Mouse (Mus musculus) limb, embryonic 10.5 days (tissue): ENCODE measurements at regions not wholly inside any gene's neighbourhood (a gene's known extent, or its start where the extent isn't known, plus 50 kb on each side); places are given as distances from the start of the nearest gene placed in this dataset.

Experiments
- DNase-seq: peaks from one replicate; pipeline ENCODE4 v3.0.0-alpha.2; 2017; ENCODE audit warnings: low spot score
- H3K27ac ChIP-seq: fragments of 300-500 bp; sonication (generic); 2 replicates; pipeline ENCODE4 v1.5.1; 2016; ENCODE audit warnings: mild to moderate bottlenecking
- H3K27me3 ChIP-seq: fragments of 300-500 bp; sonication (generic); 2 replicates; pipeline ENCODE4 v1.6.1; 2016; ENCODE audit warnings: low read depth, mild to moderate bottlenecking; ENCODE audit not compliant: poor library complexity, severe bottlenecking
- H3K36me3 ChIP-seq: fragments of 300-500 bp; sonication (generic); 2 replicates; pipeline ENCODE4 v1.6.1; 2016; ENCODE audit warnings: mild to moderate bottlenecking, moderate library complexity
- H3K4me1 ChIP-seq: fragments of 300-500 bp; sonication (generic); 2 replicates; pipeline ENCODE4 v1.6.1; 2016
- H3K4me3 ChIP-seq: fragments of 300-500 bp; sonication (generic); 2 replicates; pipeline ENCODE4 v1.5.1; 2016; ENCODE audit warnings: mild to moderate bottlenecking, moderate library complexity
- H3K9me3 ChIP-seq: fragments of 300-500 bp; sonication (generic); replicated peaks from 2 replicates; pipeline ENCODE4 v1.6.1; 2016; ENCODE audit warnings: mild to moderate bottlenecking
- WGBS: fragments of 180-500 bp; shearing (Covaris S2); methylation state at CpG from one replicate; pipeline ENCODE4 v1.1.7; 2016; 5-methylcytosine and 5-hydroxymethylcytosine counted together

DNA sequence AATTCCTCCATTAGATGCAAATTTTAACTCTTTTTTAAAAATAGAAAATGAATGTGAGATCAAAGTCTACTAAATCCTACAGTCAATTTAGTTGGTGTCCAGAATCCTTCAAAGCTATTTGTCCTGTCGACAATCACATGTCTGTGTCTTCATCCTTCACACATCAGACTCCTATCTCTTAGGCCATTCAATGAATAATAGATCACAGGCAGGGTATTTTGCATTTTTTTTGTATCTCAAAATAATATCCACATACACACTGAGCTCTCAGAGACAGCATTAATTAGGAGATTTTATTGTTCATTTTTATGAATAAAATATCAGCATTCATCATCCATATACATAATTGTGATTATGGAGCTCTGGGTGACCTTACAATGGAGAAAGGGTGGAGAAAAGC lies 427.2 kb downstream of the Hao1 start:
- Histone ChIP-seq H3K36me3 (no peaks in the 10 kb centered on the region), H3K4me1 (no peaks in the 10 kb centered on the region), H3K4me3 (no peak overlapping the region), H3K27me3 (no peaks in the 10 kb centered on the region), H3K9me3 (no peaks in the 10 kb centered on the region), H3K27ac (no peak overlapping the region)
- WGBS, result 86% methylated on average over 1 of the region's 1 CpGs
- no peak for DNase-seq

DNA sequence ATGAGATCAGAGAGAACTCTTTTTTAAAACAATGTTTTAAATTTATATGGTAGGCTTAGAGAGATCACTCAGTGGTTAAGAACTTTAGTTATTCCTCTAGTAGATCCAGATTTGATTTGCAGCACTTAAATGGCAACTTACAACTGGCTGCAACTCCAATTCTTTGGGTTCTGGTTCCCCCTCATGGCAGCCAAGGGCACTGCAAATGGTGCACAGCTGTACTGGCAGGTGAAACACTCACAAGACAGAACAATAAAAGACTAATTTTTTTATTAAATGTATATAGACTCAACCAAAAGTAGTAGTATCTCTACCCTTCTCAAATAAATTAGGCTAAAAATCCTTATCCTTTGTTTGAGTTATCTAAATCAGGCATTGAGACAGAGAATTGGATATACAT lies 446.9 kb downstream of the Hao1 start:
- no peak for DNase-seq
- no peak overlapping the region for H3K27ac ChIP-seq
- H3K36me3 ChIP-seq, result no peaks in the 10 kb centered on the region
- H3K27me3 ChIP-seq, result no peaks in the 10 kb centered on the region
- H3K9me3 ChIP-seq, result no peaks in the 10 kb centered on the region
- no peaks in the 10 kb centered on the region for H3K4me1 ChIP-seq
- H3K4me3 ChIP-seq, result no peak overlapping the region

DNA sequence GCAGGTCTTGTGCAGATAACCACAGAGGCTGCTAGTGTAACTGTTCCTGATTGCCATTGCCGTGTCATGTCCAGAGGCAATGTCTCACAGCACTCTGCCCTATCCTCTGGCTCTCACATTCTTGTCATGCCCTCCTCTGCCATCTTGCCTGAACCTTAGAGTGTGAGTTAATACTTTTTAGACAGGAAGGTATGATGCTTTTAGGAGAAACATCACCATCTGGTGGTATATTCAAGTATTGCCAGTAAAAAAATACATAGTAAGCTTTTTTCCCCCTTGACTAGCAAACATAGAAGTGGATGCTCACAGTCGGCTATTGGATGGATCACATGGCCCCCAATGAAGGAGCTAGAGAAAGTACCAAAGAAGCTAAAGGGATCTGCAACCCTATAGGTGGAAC lies 465.8 kb downstream of the Hao1 start:
- Histone ChIP-seq H3K4me3 (no peak overlapping the region), H3K36me3 (no peaks in the 10 kb centered on the region), H3K27ac (no peak overlapping the region), H3K9me3 (no peaks in the 10 kb centered on the region), H3K4me1 (no peaks in the 10 kb centered on the region), H3K27me3 (no peaks in the 10 kb centered on the region)
- no peak for DNase-seq
- 93% methylated on average over 2 of the region's 2 CpGs for WGBS

DNA sequence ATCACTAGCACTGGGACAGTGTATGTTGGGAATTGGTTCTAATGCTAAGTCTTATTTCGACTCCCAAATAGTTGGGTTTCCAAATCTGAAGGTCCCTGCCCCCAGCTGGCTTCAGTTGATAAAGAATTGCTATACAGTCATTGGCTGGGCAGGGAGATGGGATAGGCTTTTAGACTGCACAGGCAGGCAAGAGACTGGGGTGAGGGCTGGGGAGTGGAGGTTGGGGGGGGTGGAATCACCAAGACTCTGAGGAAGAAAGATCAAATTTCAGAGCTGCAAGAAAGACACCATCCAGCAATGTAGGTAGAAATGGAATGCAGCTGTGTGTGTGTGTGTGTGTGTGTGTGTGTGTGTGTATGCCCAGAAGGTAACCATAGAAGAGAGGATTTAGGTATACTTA lies 474.0 kb downstream of the Hao1 start:
- WGBS, result 84% methylated on average over 1 of the region's 1 CpGs
- Histone ChIP-seq H3K4me3 (no peak overlapping the region), H3K4me1 (peaks cover 32% of the 10 kb centered on the region), H3K27ac (no peak overlapping the region), H3K9me3 (no peaks in the 10 kb centered on the region), H3K27me3 (no peaks in the 10 kb centered on the region), H3K36me3 (no peaks in the 10 kb centered on the region)
- DNase-seq, result no peak

DNA sequence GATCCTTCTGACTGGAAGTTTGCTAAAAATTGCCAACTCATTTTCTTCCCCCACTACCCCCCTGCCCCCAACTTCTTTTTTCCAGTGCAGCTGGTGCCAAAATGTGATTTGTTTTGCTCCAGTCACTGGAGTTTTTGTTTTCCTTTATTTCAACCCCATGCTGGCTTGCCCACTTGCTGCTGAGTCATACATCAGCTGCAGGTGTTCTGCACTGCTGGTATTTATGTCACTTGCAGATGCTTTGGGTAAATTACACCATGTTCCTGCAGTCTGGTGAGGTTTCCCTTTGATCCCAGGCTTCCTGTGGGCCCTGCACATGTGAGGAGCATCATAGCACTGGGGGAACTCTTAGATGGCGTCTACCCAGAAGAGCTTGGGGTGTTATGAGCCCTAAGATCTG lies 476.2 kb downstream of the Hao1 start:
- H3K9me3 ChIP-seq, result no peaks in the 10 kb centered on the region
- H3K4me3 ChIP-seq, result no peak overlapping the region
- DNase-seq, result peak; percentile 41
- H3K36me3 ChIP-seq, result no peaks in the 10 kb centered on the region
- H3K4me1 ChIP-seq, result peaks cover 32% of the 10 kb centered on the region
- H3K27ac ChIP-seq, result no peak overlapping the region
- 39% methylated on average over 1 of the region's 1 CpGs for WGBS
- no peaks in the 10 kb centered on the region for H3K27me3 ChIP-seq

DNA sequence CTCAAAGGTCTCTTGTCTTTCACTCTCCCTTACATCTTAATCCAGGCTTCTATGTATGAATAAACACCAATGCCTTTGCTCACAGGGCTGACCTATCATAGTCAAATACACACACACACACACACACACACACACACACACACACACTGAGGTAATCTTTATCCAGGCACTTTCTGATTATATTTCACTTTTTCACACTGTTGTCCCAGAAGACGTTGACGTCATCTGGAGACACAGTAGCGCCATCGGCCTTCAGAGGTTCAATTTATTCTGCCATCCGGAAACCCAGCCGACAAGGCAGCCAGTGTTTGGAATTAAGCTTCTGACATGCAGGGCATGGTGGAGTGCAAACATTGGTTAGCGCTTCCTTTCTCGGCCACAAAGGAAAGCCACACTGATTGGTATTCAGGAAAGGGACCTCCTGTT lies 486.2 kb downstream of the Hao1 start:
- H3K9me3 ChIP-seq, result no peaks in the 10 kb centered on the region
- no peaks in the 10 kb centered on the region for H3K27me3 ChIP-seq
- H3K36me3 ChIP-seq, result no peaks in the 10 kb centered on the region
- H3K4me1 ChIP-seq, result no peaks in the 10 kb centered on the region
- 86% methylated on average over 8 of the region's 8 CpGs for WGBS
- H3K4me3 ChIP-seq, result no peak overlapping the region
- DNase-seq, result no peak
- H3K27ac ChIP-seq, result no peak overlapping the region

DNA sequence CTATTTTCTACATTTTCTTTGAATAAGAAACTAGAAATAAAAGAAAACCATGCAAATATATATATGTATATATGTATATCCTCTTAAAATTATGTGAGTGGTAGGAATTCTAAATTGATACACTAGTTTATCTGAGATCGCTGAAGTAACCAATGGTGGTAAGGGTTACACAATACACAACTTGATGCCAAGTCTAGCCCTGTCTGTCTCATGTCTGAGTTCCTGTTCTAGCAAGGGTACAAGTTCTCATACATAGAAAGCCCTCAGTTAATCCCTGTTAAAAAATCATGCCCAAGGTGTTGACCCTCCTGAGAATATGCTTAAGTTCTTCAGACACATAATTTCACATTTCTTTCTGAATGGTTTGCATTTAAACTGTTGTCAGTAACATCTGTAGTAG lies 486.8 kb downstream of the Hao1 start:
- H3K9me3 ChIP-seq, result no peaks in the 10 kb centered on the region
- H3K4me1 ChIP-seq, result no peaks in the 10 kb centered on the region
- no peak overlapping the region for H3K27ac ChIP-seq
- no peaks in the 10 kb centered on the region for H3K36me3 ChIP-seq
- H3K27me3 ChIP-seq, result no peaks in the 10 kb centered on the region
- no peak overlapping the region for H3K4me3 ChIP-seq
- WGBS, result 95% methylated on average over 1 of the region's 1 CpGs
- no peak for DNase-seq

DNA sequence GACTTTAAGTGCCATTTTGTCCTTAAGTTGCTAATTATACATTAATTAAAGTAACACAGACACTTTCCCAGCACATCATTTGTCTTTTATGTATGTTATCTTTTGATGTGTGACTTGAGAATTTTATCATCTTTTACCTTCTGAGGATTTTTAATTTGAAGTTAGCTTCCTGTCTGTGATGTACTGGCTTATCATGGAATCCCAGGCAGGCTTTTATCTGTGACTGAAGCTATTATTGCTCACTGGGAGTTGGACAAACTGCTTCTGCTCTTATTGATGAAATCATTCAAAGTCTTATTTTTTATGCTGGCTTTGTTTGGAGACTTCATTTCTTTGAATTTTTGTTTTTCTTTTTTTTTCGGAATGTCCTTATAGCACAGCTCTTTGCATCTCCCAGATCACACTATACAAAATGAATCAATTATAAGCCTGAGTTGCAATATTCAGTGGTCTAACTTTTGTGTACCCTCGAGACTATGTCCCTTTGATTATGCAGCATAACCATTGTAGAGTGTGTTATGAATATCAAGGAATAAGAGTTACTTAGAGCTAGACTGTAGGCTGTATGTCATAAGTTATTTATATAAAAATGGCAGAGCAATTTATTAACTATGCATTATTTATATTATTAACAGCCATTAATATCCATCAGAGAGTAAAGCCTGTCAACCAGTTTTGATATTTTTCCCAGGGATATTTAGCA lies 494.1 kb downstream of the Hao1 start:
- Histone ChIP-seq H3K9me3 (no peaks in the 10 kb centered on the region), H3K36me3 (no peaks in the 10 kb centered on the region), H3K27ac (no peak overlapping the region), H3K4me1 (no peaks in the 10 kb centered on the region), H3K27me3 (no peaks in the 10 kb centered on the region), H3K4me3 (no peak overlapping the region)
- 91% methylated on average over 2 of the region's 2 CpGs for WGBS
- no peak for DNase-seq

DNA sequence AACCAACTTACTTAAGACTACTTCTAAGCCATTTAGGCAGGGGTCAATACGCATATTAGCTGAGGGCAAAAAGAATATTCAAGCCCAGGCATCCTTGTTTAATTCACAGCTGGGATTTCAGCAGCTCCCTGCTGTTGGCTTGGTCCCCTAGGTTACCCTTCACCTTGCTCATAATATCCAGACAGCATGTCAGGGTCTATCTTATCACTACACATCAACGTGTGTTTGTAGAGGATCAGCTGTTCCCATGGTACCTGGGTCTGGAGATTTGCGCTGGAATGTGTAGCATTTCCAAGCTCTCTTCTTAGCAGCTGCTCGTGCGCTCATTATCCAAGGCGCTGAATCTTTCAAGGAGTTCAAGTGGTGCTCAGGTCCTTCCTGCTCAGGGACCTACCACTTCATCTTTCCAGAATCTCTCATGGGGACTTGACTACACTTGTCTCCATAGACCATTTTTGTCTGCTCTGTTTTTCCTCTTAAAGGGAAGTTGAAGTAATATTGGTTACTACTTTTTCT lies 484.5 kb downstream of the Bmp2 start:
- no peaks in the 10 kb centered on the region for H3K4me1 ChIP-seq
- 82% methylated on average over 6 of the region's 6 CpGs for WGBS
- no peak for DNase-seq
- no peak overlapping the region for H3K27ac ChIP-seq
- no peaks in the 10 kb centered on the region for H3K27me3 ChIP-seq
- H3K4me3 ChIP-seq, result no peak overlapping the region
- H3K9me3 ChIP-seq, result no peaks in the 10 kb centered on the region
- no peaks in the 10 kb centered on the region for H3K36me3 ChIP-seq

DNA sequence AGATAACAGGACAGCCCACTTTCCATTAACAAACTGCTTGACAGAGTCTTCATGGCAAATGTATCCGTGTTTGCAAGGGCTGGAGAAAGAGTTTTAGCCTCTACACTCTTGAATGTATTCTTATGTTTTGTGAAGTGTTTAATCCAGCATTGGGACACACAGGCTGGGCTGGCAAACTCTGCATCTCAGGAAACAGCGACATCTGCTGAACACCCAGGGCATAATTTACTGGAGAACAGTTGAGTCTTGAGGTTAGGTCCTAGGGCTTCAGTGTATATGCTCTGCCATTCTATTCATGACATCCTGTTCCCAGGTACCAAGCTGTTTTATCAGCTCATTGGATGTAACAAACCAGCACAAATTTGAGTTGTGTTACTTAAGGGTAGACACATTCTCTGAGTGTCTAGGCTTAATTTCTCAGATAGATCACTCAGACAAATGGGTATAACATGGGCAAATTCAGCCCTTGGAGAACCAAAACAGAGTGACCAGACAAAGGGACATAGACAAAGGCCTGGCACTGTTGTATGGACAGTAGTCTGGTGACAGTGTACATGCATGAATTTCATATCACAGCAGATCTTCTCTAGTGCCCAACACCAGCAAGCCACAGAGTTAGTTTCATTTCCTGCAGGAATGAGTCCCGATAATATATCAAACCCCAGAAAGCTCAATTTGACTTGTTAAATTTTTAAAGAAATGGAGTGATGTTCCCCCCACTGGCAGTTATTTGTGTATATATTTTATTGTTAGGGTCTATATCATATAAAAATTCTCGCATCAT lies 477.9 kb downstream of the Bmp2 start:
- WGBS, result 67% methylated on average over 4 of the region's 4 CpGs
- peak; percentile 37 for DNase-seq
- Histone ChIP-seq H3K9me3 (no peaks in the 10 kb centered on the region), H3K27me3 (no peaks in the 10 kb centered on the region), H3K4me1 (no peaks in the 10 kb centered on the region), H3K36me3 (no peaks in the 10 kb centered on the region), H3K4me3 (no peak overlapping the region), H3K27ac (no peak overlapping the region)

DNA sequence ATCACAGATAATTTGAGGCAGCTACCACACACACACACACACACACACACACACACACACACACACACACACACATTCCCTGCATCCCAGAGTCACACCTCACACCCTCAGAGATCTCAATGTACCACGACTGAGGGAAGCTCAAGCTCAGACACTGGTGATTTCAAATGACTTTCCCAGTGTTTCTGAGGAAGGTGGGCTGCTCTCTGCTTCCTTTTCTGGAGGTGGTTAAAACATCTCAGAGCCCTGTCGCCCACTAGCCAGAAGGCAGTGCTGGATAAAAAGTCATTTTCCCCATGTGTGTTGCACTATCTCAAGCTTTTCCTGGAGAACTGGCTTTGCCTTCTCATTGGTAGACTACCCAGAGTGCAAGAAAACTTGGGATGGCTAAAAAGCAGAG lies 477.2 kb downstream of the Bmp2 start:
- Histone ChIP-seq H3K36me3 (no peaks in the 10 kb centered on the region), H3K27me3 (no peaks in the 10 kb centered on the region), H3K9me3 (no peaks in the 10 kb centered on the region), H3K27ac (no peak overlapping the region), H3K4me1 (no peaks in the 10 kb centered on the region), H3K4me3 (no peak overlapping the region)
- 77% methylated on average over 2 of the region's 2 CpGs for WGBS
- no peak for DNase-seq

DNA sequence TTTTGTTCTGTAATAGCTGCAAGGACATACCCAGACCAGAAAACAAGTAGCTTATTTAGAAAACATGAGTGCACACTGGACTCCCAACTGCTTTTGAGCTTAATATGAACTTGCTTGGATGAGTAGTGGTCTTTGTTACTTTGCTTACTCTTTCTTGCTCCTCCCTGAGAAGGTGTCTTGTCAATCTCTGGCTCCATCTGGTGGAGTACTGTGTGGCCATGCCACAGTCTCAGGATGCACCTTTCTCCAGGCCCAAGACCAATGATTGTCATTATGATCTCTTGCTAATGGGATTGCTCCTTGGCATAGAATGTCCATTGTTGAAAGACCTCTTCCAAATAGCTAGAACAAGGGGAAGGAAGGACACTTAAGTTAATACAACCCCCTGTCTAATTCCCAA lies 465.1 kb downstream of the Bmp2 start:
- Histone ChIP-seq H3K9me3 (no peaks in the 10 kb centered on the region), H3K4me3 (no peak overlapping the region), H3K27ac (no peak overlapping the region), H3K36me3 (no peaks in the 10 kb centered on the region), H3K4me1 (peaks cover 2% of the 10 kb centered on the region), H3K27me3 (no peaks in the 10 kb centered on the region)
- DNase-seq, result no peak

DNA sequence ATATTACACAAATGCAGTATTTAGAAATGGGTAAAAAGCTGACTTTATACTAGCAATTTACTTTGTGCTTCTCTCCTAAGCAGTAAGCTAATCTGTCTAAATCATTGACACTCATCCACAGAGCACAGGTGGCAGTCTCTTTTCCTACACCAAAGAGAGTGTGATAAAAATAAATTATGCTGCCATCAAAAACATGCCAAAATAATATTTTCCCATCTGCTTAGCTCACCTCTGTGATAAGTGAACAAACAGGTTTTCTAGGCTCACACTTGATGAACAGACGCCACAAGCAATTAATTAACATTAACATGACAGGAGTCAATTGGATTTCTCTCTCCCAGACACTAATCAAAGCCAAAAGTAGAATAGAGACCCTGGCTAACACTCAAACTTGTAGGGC lies 451.2 kb downstream of the Bmp2 start:
- Histone ChIP-seq H3K9me3 (no peaks in the 10 kb centered on the region), H3K4me1 (no peaks in the 10 kb centered on the region), H3K36me3 (no peaks in the 10 kb centered on the region), H3K4me3 (no peak overlapping the region), H3K27me3 (no peaks in the 10 kb centered on the region), H3K27ac (no peak overlapping the region)
- DNase-seq, result no peak
- 33% methylated on average over 1 of the region's 1 CpGs for WGBS
